Mouse (Mus musculus): Measurements from ENCODE around the gene Kng1. TPM values are rescaled to one million over a fixed set of nuclear protein-coding genes. Genes with fewer than 3 reads are reported as not detected.

Gene Kng1
- total RNA-seq, 2 experiments from 2014 or later = not detected

DNA sequence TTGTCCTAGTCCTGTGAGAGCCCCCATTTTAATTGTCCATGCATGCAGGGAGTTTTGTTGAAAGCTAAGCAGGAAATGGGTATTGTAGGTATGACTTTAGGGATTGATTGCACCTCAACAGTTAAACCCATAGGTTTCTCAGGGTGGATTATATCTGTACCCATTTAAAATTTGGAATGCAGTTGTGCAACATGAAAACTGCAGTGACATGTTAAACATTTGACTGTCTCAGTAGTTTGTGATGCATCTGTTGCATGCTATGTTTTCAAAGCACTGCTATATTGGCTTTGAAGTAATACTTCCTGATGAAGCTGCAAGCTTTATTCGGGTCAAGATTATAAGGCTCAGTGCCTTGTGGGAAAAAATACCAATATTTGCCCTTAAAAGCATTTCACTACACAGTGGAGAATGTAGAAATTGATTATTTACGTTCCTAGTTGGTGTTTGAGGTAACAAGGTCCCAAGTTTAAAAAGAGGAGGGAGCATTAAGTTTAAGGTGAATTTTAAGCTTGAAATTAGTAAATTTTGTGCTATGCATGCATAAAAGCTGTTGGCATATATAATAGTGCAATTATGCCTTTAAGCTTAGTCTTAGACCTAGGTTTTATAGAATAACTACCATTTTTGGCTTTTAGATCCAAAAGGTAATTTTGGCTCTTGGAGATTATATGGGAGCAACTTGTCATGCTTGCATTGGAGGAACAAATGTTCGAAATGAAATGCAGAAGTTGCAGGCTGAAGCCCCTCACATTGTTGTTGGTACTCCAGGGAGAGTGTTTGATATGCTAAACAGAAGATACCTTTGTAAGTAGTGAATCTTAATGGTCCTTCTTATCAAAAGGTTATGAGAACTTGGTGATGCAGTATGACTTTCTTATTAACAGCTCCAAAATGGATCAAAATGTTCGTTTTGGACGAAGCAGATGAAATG, 52.0 kb downstream of the Kng1 start:
- intact Hi-C loops (cut with DNase I) = loop anchor here (5.0 kb wide), 2 partner anchors 242 to 252 kb away; partner anchors contain the start of genes Dnajb11 and Tbccd1
- DNase-seq (ENCODE audit: low spot score in 2 of 2) = no peak

DNA sequence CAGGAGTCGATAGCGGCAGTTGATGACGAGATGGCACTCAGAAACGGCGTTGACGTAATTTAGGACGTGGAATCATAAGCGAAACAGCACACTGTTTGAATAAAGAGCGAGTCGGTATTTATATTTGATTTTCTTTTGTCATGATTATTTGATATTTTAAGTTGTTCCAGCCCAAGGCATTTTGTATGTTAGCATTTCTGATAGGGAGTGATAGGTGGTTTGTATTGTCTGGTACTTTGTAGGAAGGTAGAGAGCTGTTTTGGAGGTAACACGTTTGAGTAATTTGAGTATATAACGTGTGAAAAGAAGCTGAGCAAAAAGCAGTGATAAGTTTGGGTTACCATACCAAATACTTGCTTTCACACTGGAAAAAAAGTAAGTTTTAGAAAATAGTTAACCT, 54.7 kb downstream of the Kng1 start:
- no peak for DNase-seq (ENCODE audit: low spot score in 2 of 2)
- intact Hi-C loops (cut with DNase I) = loop anchor here (5.0 kb wide), 1 partner anchor 245 kb away; no protein-coding TSS in a partner anchor

DNA sequence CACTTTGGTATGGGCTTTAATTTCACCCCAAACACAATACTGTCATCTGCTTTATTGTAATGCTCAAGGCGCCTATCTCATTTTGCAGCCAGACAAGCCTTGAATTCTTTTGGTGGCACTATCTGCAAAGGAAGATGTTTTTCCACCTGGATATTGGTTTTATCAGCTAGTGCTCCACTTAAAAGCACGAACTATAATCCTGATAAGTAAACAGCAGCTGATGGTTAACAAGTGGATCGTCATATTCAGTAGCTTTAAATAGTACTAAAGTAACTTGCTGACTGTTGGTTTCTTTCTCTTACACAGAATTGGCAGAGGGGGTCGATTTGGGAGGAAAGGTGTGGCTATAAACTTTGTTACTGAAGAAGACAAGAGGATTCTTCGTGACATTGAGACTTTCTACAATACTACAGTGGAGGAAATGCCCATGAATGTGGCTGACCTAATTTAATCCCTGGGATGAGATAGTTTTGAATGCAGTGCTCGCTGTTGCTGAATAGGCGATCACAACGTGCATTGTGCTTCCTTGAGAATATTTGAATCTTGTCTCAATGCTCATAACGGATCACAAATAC, 55.3 kb downstream of the Kng1 start:
- intact Hi-C loops (cut with DNase I) = loop anchor here (5.0 kb wide), 1 partner anchor 246 kb away; no protein-coding TSS in a partner anchor
- no peak for DNase-seq (ENCODE audit: low spot score in 2 of 2)

DNA sequence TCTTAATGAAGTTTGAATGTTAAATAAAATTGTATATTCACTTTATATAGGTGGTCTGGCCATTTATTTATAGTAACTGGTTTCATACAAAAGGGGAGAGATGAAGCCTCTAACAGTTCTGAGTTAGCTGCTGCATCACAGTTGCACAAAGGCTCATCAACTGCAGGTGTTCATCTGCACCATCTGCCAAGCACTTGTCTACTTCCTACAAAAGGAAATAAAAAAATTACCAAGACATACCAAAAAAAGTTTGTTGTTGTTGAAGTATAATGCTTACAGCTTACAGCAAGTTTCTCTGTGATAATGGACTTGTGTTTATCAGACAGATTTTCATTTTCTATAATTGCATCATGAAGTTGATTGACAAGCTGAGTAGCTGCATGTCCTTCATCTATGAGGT, 56.2 kb downstream of the Kng1 start:
- DNase-seq (ENCODE audit: low spot score in 2 of 2) = no peak
- intact Hi-C loops (cut with DNase I) = loop anchor here (5.0 kb wide), 1 partner anchor 247 kb away; no protein-coding TSS in a partner anchor

DNA sequence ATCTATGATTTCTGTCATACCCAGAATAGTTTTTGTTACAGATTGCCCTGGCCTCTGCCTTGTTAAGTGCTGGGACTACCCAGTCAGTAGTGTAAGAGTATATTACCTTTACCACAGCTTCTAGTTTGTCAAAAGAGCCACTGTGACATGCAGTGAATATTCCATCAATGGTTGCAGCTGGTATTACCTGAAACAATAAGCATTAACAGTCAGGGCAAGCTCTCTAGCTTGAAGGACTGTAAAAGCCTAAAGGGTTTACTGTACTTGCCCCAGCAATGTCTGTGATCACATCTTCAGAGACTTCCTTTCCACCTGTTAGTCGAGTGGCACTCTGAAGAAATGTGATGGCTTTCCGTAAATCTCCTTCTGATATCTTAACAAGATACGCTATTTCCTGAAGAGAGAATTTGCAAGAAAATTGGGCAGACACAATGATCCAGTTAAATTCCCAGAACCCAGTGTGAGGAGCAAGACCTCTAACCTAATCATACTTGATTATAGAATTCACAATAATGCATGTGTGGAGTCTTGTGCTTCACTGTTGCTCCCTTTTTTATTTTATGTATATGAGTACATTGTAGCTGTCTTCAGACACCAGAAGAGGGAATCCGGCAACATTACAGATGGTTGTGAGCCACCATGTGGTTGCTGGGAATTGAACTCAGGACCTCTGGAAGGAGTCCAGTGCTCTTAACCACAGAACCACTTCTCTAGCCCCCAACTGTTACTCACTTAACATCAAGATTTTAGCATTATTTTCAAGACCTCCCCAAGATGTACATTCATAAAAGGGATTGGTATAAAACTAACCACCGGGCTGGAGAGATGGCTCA, 56.9 kb downstream of the Kng1 start:
- intact Hi-C loops (cut with DNase I) = loop anchor here (5.0 kb wide), 1 partner anchor 247 kb away; no protein-coding TSS in a partner anchor
- no peak for DNase-seq (ENCODE audit: low spot score in 2 of 2)

DNA sequence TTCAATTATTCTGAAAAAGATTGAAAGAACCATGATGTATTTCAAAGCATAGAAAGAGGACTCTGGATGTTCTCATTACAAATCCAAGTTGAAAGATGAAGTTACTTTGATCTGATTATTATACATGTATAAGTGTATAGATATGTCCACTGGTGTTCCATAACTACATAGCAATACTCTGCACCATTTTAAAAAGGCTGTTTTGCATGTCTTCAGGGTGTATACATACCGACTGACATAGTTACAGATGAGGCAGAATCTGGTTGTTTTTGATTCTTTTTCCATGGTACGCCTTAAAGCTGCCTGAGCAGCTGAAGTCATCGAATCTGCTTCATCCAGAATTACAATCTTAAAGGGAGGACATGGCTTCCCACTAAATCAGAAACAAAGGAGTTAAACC, 57.8 kb downstream of the Kng1 start:
- intact Hi-C loops (cut with DNase I) = no loop called here
- no peak for DNase-seq (ENCODE audit: low spot score in 2 of 2)

DNA sequence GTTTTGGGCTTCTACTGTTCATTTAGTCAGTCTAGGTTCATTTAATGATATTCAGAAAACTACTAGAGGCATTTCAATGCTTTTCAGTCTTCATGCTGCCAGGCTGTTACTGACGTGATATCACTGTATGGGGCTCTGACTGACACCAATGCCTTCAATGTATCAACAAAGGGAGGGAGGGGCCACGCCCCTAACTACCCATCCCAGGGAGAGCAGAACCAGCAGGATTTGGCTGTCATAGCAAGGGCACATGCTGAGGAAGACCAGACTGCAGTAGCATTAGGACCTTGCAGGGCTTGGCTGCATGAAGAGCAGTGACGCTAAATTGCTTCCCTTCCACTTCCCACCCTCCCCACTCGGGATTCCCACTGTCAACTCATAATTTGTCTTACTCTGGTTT, 59.5 kb downstream of the Kng1 start:
- no peak for DNase-seq (ENCODE audit: low spot score in 2 of 2)
- intact Hi-C loops (cut with DNase I) = no loop called here

DNA sequence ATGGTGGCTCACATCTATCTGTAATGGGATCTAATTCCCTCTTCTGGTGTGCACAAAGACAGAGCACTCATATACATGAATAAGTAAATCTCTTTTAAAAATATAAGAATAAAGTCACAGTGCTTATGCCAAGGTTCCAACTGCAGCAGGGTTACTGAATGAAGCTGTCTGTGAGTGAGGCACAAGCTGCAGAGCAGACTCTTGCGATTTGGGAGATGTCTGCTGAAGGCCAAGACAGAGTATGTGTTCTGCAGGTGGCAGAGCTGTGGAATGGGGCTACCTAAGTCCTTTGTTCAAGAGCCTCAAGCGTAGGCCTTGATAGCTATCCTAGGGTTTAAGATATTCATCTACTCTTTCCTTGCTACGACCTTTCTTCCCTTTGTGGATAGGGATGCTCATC, 64.8 kb downstream of the Kng1 start:
- intact Hi-C loops (cut with DNase I) = no loop called here
- DNase-seq (ENCODE audit: low spot score in 2 of 2) = no peak

DNA sequence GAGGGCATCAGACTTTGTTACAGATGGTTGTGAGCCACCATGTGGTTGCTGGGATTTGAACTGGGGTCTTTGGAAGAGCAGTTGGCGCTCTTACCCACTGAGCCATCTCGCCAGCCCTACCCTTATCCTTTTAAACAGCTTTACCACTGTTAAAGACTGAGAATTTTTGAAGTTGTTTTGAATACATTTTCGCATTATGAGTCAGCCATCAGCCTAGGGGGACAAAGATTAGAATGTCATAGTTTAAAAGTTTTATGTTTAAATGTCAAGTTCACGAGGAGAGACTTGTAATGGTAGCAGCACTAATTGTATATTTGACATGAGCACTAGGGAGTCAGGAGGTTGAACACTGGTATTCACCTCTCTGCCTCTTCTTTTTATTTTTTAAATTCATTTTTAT, 65.4 kb downstream of the Kng1 start:
- DNase-seq (ENCODE audit: low spot score in 2 of 2) = no peak
- intact Hi-C loops (cut with DNase I) = no loop called here

DNA sequence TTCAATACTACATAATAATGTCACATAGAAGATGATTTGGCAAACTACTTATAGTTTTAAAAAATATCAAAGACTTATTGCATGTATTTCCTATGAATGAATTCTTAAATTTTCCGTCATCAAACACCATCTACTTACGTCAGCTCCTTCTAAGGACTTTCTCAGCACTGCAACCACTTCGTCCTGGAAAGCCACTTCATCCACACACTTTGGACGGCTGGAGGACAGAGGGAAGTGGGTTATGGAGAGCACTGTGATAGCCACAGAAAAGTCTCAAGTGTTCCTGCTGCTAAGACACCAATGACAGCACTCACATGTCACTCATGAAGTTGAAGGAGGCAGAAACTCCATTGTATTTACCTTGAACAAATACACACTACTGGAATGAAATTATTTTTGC, 66.7 kb downstream of the Kng1 start:
- intact Hi-C loops (cut with DNase I) = no loop called here
- DNase-seq (ENCODE audit: low spot score in 2 of 2) = no peak

DNA sequence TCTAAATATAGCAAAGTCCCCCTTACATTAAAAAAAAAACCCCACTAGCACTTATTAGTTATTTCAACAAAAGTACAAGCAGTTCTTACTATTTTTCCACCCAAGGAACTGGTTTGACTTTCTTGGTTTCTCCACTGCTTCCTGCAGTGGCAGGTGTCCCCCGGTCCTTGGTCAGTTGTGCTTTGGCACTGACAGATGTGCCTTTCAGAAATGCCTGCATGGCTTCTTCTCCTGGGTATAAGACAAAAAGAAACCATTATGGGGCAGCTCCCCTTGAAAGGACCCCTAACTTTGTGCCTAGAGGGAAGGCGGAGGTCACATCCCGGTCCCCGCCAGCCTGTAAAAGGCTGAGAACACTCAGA, 69.6 kb downstream of the Kng1 start:
- intact Hi-C loops (cut with DNase I) = loop anchor here (1.0 kb wide), 1 partner anchor 20 kb away; the partner anchor contains the start of gene Eif4a2
- no peak for DNase-seq (ENCODE audit: low spot score in 2 of 2)

DNA sequence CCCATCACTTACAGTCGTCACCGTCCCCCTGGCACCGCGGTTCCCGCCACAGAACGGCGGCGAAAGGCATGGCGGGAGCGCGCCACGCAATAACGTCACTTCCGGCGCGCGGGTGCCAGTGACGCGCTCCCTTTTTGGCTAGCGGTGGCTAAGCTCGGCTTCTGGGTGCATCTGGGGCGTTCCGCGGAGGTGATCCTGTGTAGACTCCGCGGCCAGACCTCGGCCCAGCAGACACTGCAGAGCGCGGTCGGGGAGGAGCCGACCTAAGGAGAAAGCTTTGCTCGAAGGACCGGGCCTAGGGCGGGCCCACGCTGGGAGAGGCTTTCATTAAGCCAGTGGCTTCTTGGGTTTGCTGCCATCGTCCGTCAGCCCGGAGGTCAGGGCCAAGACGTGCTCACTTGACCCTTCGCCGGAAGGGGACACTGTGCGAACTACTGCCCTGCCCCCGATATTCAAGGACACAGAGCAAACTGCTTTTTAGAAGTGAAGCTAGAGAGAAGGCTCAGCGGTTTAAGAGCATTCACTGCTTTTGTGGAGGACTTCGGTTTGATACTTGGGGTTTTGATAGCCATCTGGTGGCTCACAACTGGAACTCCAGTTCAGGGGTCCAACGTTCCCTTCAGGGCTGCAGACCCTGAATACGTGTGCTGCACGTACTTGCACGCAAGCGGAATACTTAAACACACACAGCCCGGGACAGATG, 70.2 kb downstream of the Kng1 start, which contains the start of gene Rfc4:
TSS of gene Rfc4 (minus strand) at position 65 of the 703 bp plus-strand sequence.
- intact Hi-C loops (cut with DNase I) = loop anchor here (1.0 kb wide), 1 partner anchor 21 kb away; the partner anchor contains the start of gene Eif4a2
- peak; percentile 94 to 95 for DNase-seq (ENCODE audit: low spot score in 2 of 2)

DNA sequence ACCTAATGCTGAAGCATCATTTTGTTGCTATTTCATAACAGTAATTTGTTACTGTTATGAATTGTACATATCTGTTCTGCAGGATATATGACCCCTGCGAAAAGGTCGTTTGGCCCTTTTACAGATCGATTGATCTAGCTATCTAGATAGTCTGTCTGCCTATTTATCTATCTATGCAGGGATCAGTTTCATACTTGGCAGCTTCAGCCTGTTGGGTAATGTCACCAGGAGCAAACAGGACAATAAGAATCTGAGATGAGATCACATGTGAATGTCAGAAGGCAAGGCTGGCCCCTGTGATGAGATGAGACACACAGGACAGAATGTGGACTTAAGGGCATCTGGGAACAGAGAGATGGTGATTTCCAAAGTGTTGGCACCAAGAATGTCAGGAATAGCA, 72.6 kb downstream of the Kng1 start:
- DNase-seq (ENCODE audit: low spot score in 2 of 2) = no peak
- intact Hi-C loops (cut with DNase I) = loop anchor here (5.0 kb wide), 1 partner anchor 563 kb away; no protein-coding TSS in a partner anchor

Small RNA genes lying within 50 kb of the gene (microRNA-seq; reads per million reads assigned to microRNA genes)
- 1.0 to 4.2 reads per million in 2 experiments for gene Gm49346

Other genes starting within 250 kb of the Kng1 start
- under 1 TPM in 1 of 2 experiments, not detected in 1; 0.44 TPM for gene Crygs, start 246.3 kb upstream of the Kng1 start, total RNA-seq (2021)
- gene Tbccd1, start 200.2 kb upstream of the Kng1 start, total RNA-seq (2021) = 10 to 100 TPM; 13.8 to 14.2 TPM
- gene Dnajb11, start 200.0 kb upstream of the Kng1 start, total RNA-seq (2021) = 10 to 100 TPM; 78.6 to 82.0 TPM
- not detected for gene Ahsg, start 166.6 kb upstream of the Kng1 start, total RNA-seq (2021)
- gene Fetub, start 139.5 kb upstream of the Kng1 start, total RNA-seq (2021) = not detected
- not detected for gene Hrg, start 106.8 kb upstream of the Kng1 start, total RNA-seq (2021)
- gene Kng2, start 28.4 kb upstream of the Kng1 start, total RNA-seq (2021) = not detected
- 100 to 1,000 TPM; 884 to 895 TPM for gene Eif4a2, start 49.6 kb downstream of the Kng1 start, total RNA-seq (2021)
- 1 to 10 TPM; 3.6 to 4.4 TPM for gene Rfc4, start 69.9 kb downstream of the Kng1 start, total RNA-seq (2021)
- gene Adipoq, start 88.7 kb downstream of the Kng1 start, total RNA-seq (2021) = not detected
- gene St6gal1, start 166.9 kb downstream of the Kng1 start, total RNA-seq (2021) = 10 to 100 TPM; 13.1 to 13.5 TPM

Data from left cerebral cortex, postnatal 25 days (tissue).